Mouse (Mus musculus) neural tube, embryonic 10.5 days (tissue): Measurements from ENCODE around the gene Gm6882.
"Not testable (repeated sequence)": the region's sequence is repeated elsewhere in the genome, so short reads cannot be mapped to it uniquely, and the experiment has no call there.

Source experiments
- DNase-seq: peaks from one replicate; pipeline ENCODE4 v3.0.0-alpha.2; 2017; ENCODE audit warnings: low spot score; ENCODE audit errors: extremely low spot score

Gene Gm6882

DNA sequence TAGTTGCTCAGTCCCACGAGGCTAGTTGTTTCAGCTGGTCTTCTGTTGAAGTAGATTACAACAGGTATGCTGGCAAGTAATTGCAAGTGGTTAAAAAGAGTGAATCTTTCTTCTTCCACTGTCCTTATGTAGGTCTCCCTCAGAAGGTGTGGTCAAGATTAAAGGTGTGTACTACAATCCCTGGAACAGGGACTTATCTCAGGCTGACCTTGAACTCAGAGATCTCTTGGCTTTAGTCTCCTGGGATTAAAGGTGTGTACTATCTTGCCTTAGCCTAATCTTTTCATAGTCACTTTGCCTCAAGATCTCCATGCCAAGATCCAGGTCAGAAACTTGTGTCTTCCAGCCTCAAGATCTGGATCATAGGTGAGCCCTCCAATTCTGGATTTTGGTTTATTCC is at the start of gene Gm6882:
Gm6882 (minus strand) TSS at position 101 of the 400 bp plus-strand sequence.
- DNase-seq, result not testable (repeated sequence)
